Mouse (Mus musculus) ES-Bruce4 (cell line): Measurements from ENCODE around the gene Resp18.

Source experiments
- CTCF ChIP-seq: IDR thresholded peaks from one replicate; pipeline ENCODE4 v1.8.1; 2011; ENCODE audit warnings: low read depth, low read length
- POLR2A ChIP-seq: IDR thresholded peaks from one replicate; pipeline ENCODE4 v1.8.1; 2011; ENCODE audit warnings: low read length; ENCODE audit not compliant: insufficient read depth

DNA sequence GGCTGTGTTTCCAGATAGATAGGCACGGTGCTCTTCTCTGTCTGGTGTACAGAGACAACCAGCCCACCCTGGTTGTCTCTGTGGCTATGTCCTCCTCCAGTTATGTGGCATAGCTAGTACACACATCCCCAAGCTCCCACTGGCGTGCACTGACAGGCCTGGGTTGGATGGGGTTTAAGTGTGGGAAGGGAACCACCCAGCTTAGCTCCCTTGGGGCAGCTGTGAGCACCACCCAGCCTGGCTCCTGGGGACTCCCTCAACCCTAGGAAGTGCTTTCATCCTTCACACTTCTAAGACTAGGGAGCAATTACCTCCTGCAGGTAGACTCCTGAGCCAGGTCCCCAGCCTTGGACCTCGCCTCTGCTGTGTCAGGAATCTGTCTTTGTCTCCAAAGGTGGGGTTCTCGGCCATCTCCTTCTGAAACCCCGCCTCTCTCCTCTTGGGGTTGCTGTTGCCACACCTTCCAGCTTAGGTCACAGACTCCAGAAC, 46.5 kb downstream of the Resp18 start, which contains the start of gene A630095N17Rik:
- TF ChIP-seq POLR2A (no peak), CTCF (no peak)
